Mouse (Mus musculus) CD8-positive naive resting alpha-beta T cell, adult 2 months (primary cell): Measurements from ENCODE around the gene Prr13.

Source experiments
- DNase-seq, 2 experiments: peaks; one replicate each; pipeline ENCODE4 v3.0.0; 2022; ENCODE audit warnings: low read depth in 2 of 2, low spot score in 2 of 2

The Prr13 gene

DNA sequence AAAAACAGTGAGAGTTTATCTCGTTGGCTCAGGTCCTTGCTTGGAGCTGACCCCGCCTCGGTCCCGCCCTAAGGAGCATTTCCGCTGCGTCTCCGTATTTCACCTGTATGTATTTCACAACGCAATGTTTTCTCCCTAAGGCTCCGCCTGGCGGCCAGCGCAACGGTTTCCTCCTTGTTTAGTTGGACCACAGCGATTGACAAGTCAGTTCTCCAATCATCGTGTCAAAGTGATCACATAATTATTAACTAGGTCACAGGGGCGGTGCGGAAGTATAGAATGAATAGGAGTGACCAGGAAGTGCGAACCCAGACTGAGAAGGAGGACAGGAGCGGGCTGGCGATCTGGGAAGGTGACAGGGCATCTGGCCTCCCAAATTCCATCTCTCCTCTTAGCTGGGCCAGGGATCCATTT lies at the start of gene Prr13:
TSS of gene Prr13 (plus strand) at position 125 of the 414 bp plus-strand sequence.
- DNase-seq: peak; percentile 70 to 80

DNA sequence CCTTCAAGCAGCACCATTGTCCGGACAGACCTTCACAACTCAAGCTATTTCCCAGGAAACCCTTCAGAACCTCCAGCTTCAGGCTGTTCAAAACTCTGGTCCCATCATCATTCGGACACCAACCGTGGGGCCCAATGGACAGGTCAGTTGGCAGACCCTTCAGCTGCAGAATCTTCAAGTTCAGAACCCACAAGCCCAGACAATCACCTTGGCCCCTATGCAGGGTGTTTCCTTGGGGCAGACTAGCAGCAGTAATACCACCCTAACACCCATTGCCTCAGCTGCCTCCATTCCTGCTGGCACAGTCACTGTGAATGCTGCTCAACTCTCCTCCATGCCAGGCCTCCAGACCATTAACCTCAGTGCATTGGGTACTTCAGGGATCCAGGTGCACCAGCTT lies 49.5 kb upstream of the Prr13 start:
- DNase-seq: no peak

DNA sequence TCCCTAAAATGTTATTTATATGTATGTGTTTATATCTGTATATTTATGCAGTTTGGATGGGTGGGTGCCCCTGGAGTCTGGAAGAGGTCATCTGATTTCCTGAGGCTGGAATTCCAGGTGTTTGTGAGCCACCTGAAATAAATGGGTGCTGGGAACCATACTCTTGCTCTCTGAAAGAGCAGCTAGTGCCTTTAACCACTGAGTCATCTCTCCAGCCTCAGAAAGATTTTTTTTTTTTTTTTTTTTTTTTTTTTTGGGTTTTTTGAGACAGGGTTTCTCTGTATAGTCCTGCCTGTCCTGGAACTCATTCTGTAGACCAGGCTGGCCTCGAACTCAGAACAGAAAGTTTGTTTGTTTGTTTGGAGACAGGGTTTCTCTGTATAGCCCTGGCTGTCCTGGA lies 47.8 kb upstream of the Prr13 start:
- DNase-seq: no peak

DNA sequence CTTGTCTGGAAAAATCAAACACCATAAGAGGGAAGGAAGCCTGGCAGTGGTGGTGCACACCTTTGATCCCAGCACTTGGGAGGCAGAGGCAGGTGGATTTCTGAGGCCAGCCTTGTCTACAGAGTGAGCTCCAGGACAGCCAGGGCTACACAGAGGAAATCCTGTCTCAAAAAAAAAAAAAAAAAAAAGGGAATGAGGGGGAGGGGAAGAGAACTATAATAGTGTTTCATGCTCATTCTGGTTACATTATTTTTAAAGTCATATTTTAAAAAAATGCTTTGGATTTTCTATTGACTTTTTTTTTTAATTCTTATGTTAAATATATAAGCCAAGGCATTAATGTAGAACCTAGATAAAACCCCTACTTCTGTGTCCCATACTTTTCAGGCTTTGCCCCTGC lies 45.1 kb upstream of the Prr13 start:
- DNase-seq: no peak

DNA sequence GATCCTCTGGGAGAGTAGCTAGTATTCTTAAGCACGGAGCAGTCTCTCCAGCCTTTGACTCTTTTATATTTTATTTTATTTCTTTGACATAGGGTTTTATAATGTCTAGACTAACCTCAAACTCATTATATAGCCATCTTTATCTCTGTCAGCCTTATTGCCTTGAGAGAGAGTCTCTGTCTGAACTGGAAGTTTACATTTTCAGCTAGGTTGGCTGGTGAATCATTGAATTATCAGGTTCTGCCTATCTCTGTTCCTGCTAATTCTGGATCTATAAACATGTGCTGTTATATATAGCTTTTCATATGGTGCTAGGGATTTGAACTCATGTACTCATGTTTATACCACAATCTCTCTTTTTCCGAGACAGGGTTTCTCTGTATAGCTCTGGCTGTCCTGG lies 41.3 kb upstream of the Prr13 start:
- DNase-seq: no peak

DNA sequence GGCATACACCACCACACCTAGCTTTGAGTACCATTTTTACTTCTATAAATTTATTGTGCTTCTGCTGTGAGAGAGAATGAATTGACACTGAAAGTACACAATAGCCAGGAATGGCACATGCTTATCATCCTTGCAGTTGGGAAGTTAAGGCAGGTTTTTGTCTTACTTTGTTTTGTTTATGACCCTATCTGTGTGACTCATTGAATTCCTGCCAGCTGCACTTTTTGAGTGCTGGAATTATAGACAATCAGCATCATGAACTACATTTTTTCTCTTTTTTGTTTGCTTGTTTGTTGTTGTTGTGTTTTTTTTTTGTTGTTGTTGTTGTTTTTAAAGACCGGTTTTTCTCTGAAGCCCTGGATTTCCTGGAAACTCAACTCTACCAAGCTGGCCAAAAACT lies 37.8 kb upstream of the Prr13 start:
- no peak for DNase-seq

DNA sequence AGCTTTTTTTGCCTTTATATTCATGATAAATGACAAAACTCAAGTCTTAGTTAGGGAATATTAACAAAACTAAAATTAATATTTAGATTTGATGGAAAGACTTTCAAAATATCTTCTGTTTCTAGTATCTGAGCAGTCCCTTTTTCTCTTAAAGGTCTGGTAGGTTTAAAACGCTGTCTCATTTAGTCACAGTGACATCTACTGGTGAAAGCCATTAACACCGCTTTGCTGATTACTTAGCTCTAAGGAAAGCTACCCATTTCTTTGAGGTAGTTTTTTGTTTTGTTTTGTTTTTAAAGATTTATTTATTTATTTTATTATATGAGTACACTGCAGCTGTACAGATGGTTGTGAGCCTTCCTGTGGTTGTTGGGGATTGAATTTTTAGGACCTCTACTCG lies 37.4 kb upstream of the Prr13 start:
- peak; percentile 41 to 66 for DNase-seq

- DNase-seq: no peak
Observed at GRCm38 (mm10) chr15:102423602-102424240, 35.1 kb upstream of the Prr13 start.

DNA sequence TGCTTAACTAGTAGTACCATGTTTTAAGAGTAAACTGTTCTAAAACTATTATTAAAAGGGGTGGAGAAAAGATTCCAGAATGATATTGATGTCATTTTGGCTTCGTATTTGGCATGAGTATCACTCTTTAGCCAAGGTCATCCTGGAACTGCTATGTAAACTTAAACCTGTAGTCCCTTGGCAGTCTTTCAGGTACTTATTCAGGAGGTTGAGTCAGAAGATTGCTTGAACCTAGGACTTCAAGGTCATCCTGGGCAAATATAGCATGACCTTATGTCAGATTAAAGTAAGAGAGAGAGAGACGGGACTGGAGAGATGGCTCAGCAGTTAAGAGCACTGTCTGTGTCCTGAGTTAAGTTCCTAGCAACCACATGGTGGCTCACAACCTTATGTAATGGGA lies 34.2 kb upstream of the Prr13 start:
- DNase-seq: no peak

DNA sequence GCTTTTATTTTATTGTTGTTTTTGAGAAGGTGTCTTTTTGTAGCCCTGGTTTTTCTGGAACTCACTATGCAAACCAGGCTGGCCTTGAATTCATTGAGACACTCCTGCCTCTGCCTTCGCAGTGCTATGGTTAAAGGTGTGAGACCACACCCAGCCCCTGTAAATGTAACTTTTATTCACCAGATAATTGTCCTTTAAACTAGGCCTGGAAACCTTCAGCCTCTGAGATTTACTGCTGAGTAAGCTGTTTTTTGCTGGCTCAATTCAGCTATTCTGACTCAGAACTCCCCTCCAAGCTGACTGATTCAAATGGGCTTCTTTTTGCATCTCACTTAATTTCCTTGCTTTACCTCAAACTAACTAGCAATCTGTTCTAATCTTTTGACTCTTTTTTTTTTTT lies 31.9 kb upstream of the Prr13 start:
- no peak for DNase-seq

DNA sequence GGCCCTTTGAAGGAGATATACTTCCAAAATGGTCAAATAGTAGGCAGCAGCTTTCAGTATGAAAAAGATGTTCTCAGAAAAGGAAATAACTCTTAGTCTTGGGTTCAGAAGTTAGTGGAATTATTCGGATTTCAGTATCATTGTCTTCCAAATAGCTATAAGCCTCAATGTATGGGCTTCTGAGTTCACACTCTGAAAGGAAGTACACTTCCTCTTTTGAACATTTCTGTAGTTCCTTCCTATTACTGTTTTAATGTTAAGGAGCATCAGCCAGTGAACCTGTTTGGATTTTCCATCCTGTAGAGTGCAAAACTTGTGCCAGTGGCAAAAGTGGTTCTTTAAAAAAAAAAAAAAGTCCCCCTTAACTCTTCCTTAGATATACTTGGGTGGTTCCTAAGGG lies 26.8 kb upstream of the Prr13 start:
- no peak for DNase-seq

GRCm38 (mm10) chr15:102433173-102433572 lies 25.7 kb upstream of the Prr13 start:
- no peak for DNase-seq

DNA sequence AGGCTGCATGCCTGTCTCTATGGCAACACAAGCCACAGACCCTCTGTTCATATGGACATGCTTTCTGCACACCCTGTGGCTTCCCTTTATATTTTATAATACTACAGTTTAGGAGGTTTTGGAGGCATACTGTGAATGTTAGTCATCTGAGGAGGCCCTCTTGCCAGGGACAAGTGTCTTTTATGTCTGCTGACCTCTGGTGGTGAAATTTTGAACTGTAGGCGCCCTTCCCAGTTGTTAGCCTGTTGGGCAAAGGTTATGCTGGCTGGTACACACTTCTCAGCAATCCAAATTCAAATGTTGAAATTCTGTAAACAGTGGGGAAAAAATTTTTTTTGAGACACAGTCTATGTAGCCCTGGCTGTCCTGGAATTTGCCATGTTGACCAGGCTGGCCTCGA lies 16.3 kb upstream of the Prr13 start:
- peak; percentile 81 to 88 for DNase-seq

DNA sequence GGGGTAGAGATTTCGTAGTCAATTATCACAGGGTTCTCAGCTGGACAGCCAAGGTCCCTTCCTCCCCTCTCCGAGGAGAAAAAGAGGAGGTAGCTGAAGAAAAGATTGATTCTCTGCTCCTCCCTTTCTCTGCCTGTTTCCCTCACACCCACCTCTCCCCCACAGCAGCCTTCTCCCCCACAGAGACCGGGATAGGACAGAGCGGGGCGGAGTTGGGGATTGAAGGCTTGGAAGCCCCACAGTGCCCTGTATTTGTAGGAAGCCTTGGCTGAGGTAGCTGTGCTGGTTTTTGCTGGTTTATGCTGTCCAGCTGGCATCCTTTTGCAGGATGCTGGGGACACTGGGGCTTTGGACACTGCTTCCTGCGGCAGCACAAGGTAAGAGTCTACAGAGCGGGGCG lies 13.7 kb upstream of the Prr13 start, which contains the start of gene Amhr2:
TSS of gene Amhr2 (plus strand) at position 222 of the 400 bp plus-strand sequence.
- no peak for DNase-seq

DNA sequence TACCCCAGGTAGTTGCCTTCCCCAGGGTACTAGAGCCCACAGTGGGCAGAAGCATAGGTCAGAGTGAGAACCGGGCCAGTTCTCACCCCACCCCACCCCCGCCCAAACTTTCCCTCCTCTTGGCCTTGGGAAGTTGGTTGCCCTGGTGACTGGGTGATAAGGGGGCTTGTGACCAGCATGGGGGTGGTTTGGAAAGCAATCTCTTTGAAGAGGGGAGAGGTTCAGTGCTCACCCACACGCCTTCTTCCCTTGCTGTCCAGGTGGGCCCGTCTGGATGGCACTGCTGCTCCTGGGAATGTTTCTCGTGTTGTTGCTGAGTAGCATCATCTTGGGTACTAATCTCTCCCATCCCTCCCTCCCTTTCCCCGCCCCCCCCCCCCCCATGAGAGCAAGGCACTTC lies 12.4 kb upstream of the Prr13 start:
- no peak for DNase-seq

DNA sequence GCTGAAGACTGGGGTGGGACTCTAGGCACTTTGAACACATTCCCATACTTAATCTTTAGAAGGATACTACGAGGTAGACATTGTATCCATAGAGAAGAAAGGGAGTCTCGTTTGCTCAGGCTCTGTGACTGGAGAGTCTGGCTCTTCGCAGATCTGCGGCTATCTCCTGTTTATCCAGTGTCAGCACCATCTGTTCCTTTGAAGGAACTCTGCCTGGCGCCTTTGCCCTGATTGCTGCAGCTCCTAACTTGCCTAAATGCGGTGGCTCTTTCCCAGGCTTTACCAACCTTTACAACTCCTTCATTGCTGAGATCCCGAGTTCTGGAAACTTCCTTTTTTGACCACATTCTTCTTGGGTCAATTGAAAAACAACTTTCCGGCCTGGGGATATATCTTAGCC lies 9.5 kb upstream of the Prr13 start:
- DNase-seq: no peak

GRCm38 (mm10) chr15:102450928-102451327 lies 7.9 kb upstream of the Prr13 start:
- DNase-seq: no peak

DNA sequence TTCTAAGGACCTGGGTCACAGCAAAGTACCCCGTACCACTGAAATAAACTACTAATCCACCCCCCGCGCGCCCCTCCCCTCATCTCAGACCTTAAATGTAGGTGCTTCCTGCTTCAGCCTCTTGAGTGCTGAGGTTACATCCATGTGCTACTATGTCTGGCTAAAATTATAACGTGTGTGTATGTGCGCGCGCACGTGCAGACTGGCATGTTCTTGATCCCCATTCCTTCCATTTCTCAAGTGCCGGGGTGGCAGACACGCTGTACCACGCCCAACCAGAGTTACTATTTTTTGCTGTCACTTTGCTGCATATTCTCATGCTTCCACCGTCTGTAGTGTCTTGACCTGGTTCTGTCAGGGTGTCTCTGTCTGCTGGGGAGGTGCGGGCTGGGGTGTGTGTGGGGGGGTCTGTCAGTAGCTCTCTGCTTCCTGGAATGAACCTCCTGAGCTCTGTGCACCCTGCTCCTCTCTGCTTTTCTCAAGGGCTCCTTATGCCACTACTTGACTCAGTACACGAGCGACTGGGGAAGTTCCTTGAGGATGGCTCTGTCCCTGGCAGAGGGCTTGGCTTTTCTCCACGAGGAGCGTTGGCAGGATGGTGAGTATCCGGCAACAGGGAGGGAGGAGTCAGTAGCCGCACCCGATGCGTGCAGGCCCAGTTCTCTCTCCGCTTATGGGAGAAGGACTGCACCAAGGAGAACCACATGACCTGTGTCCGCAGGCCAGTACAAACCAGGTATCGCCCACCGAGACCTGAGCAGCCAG lies 7.0 kb upstream of the Prr13 start:
- no peak for DNase-seq

DNA sequence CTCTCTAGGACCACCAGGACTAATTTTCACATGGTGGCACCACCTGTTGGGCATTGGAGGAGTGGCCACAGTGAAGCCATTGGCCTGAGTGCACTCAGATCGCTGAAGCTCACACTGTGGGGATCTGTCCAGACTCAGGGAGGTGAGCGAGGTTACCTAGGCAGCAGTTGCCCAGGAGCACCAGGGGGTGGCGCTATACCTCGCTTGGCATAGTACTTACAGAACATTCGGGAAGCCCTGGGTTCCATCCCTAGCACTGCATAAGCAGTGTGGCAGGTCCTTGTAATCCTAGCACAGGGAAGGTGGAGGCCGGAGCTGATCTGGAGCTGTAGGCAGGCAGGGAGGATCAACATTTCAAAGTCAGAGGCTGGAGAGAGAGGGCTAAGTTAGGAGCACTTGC lies 2.8 kb upstream of the Prr13 start:
- DNase-seq: peak in 1 of 2 experiments; percentile 25

GRCm38 (mm10) chr15:102458050-102458736 lies 635 bp upstream of the Prr13 start:
- peak; percentile 28 to 40 for DNase-seq

GRCm38 (mm10) chr15:102459381-102459780 lies 553 bp downstream of the Prr13 start:
- DNase-seq: no peak

GRCm38 (mm10) chr15:102459847-102460246 lies 1.0 kb downstream of the Prr13 start:
- no peak for DNase-seq
